Mouse (Mus musculus): Measurements from ENCODE around the gene Gm6525.

Gene Gm6525

GRCm38 (mm10) chr3:84173581-84174154 lies at the start of gene Gm6525:
Gene Gm6525 (plus strand): TSS chr3:84174104.
- no peak for DNase-seq (ENCODE audit: low read depth, low spot score)

GRCm38 (mm10) chr3:84125704-84126289 lies 48.1 kb upstream of the Gm6525 start:
- DNase-seq (ENCODE audit: low read depth, low spot score) = no peak

DNA sequence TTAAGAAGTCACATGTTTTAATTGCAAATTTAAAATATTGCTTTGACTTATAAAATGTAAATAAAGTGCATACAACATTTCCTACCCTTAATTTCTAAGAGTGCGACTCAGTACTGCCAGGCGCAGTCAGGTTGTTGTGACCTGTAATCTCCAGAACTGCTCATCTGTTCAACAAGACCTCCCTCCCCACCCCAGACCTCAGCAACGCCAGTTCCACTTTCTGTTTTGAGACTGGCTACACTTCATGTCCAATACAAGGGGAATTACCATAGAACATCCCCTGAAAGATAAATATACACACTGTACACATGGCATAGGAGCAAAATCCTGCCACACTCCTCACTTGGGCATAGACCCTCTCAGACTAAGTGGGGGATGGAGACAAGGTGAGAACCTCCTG lies 47.2 kb upstream of the Gm6525 start:
- no peak for DNase-seq (ENCODE audit: low read depth, low spot score)

GRCm38 (mm10) chr3:84127431-84127830 lies 46.5 kb upstream of the Gm6525 start:
- no peak for DNase-seq (ENCODE audit: low read depth, low spot score)

DNA sequence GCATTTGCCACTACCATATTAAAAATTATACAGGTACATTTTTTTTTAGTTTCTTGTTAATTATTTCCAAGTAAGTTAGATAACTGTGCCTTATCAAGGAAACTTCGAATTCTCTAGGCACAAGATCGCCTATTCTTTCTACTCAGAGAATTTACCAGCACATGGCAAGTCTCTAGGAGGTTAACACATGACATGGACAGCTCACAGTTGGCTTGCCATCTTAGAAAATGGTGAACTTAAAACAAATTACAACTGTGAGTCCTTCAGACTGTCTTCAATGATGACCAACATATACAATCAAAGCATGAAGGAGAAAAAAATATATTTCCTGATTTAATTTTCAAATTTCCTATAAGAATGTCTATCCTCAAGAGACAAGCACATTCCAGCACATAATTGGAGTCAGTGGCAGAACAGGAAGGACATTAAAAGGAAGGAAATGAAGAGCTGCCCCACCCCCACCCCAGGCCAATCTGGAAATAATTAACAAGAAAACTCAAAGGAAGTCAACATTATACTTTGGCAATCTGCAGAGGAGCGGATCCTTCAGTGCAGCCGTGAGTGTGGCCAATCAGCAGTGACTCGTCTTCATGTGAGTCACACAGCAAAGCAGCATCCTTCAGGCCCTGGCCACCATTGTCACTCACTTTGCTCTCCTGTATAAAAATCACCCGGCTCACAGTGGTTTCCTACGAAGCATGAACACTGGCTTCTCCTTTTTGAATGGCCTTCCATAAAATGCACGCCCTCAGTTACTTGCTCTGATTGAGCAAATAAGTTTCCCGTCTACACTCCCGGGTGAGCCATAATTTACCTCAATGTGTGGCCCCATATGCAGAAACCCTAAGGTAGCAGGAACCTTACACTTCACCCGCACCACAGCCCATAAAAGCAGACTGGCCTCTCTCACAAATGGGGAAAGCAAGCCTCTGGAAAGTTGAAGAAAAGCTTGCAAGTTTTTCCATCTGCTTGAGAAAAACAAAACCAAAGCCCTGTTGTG lies 44.7 kb upstream of the Gm6525 start:
- peak; percentile 76 for DNase-seq (ENCODE audit: low read depth, low spot score)

DNA sequence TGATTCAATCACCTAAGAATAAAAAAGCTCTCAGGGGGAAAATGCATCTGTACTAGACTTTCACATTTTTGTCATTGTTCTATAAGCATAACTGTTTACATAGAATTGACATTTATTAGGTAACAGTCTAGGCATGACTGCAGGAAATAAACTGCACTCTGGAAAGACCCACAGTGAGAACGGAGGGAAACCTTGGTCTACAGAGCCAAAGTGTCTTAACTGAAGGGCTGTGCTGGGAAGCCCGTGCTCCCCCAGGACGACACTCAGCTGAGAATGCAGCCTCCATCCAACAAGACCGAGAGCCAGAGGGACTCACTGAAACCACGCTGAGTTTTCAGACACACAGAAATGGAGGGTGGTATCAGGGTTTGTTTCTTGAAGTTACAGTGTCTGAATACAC lies 43.1 kb upstream of the Gm6525 start:
- DNase-seq (ENCODE audit: low read depth, low spot score) = no peak

DNA sequence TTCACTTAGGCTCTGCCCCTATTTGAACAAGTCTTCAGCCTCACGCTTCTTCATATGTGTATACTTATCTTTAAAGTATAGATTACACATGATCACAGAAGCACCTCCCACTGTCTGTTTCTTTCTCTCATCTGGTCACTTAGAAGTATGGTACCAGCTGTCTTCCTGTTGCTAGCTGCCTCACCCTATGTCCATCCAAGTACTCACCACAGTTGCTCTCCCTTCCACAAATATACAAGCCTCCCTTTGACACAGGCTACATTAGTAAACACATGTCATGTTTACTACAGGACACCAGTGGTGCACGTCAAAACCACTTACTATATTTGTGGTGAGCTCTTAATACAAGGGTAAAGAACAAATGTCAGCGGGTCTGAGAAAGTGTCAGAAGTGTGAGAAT lies 42.5 kb upstream of the Gm6525 start:
- DNase-seq (ENCODE audit: low read depth, low spot score) = no peak

GRCm38 (mm10) chr3:84135387-84135786 lies 38.5 kb upstream of the Gm6525 start:
- no peak for DNase-seq (ENCODE audit: low read depth, low spot score)

DNA sequence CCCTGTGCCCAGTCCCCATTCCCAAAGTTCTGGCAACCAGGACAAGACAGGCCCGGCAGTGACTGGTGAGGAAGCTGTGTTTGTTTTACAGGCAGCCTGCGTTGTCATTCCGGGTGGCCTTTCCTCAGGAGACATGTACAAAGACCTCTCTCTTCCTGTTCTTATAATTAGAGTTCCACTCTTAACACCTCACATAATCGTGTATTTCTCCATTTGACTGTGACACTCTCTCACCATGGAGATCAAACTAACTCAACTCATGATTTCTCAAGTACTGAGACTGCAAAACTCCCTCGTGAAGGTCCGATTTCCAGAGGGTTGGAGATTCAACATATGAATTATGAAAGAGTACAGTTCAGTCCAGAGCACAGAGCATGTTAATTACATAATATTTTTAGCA lies 38.0 kb upstream of the Gm6525 start:
- DNase-seq (ENCODE audit: low read depth, low spot score) = no peak

- no peak for DNase-seq (ENCODE audit: low read depth, low spot score)
Observed at GRCm38 (mm10) chr3:84136509-84136908, 37.4 kb upstream of the Gm6525 start.

DNA sequence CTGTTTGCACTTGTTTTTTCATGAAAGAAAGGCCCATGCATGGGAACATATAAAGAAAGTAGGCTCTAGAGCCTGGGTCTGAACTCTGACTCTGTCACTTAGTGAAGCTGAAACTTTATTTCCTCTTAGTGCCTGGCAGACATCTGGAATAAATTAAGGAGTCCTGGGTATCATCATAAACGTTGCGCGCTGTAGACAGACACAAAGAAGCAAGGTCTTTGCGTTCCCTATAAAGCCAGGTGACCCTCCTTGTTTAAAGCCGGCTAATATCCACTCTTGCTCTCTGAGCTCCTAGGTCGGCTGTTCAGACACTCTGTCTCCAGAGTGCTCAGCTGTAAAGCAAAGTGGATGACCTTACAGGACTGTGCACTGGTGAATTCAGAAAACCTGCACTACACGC lies 33.0 kb upstream of the Gm6525 start:
- DNase-seq (ENCODE audit: low read depth, low spot score) = no peak

GRCm38 (mm10) chr3:84149831-84150230 lies 24.1 kb upstream of the Gm6525 start:
- DNase-seq (ENCODE audit: low read depth, low spot score) = no peak

- peak; percentile 6 for DNase-seq (ENCODE audit: low read depth, low spot score)
Observed at GRCm38 (mm10) chr3:84154721-84155141, 19.2 kb upstream of the Gm6525 start.

GRCm38 (mm10) chr3:84155146-84155545 lies 18.8 kb upstream of the Gm6525 start:
- no peak for DNase-seq (ENCODE audit: low read depth, low spot score)

- peak; percentile 98 for DNase-seq (ENCODE audit: low read depth, low spot score)
Observed at GRCm38 (mm10) chr3:84155558-84156006, 18.3 kb upstream of the Gm6525 start, which contains the start of gene Mnd1. Gene Mnd1 (minus strand): TSS chr3:84155786.

DNA sequence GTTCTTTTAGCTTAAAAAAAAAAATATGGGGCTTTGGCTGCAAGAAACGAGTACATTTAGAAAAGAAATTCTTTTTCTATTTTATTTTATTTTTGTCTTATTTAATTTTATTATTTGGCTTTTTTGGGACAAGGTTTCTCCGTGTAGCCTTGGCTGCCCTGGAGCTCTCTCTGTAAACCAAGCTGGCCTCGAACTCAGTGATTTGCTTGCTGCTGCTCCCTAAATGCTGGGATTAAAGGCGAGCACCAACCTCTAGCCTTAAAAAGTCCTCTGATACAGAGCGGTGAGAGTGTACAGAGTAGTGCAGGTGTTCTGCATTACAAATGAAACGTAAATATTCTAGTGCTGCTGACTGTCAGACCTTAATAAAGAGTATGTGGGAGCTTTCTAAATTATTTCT lies 17.8 kb upstream of the Gm6525 start:
- DNase-seq (ENCODE audit: low read depth, low spot score) = no peak

- peak; percentile 54 for DNase-seq (ENCODE audit: low read depth, low spot score)
Observed at GRCm38 (mm10) chr3:84157011-84157410, 16.9 kb upstream of the Gm6525 start.

- DNase-seq (ENCODE audit: low read depth, low spot score) = peak; percentile 12
Observed at GRCm38 (mm10) chr3:84157559-84158350, 16.1 kb upstream of the Gm6525 start.

DNA sequence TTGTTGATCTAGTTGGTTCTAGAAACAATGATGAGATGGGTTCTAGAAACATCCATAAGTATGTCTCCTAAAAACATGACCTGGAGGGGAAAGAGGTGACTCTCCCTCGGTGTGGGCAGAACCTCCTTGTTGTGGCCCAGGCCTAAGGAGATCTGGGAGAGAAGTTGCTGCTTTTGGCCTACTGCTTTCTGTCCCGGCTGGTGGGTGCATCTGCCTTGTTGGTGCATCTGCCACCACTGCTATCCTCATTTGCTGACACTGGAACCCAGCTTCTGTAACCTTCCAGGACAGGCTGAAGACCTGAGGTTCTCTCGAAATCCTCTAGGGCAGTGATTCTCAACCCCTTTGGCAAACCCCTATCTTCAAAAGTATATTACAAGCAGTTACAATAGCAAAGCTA lies 8.5 kb upstream of the Gm6525 start:
- DNase-seq (ENCODE audit: low read depth, low spot score) = no peak

GRCm38 (mm10) chr3:84166073-84166472 lies 7.8 kb upstream of the Gm6525 start:
- no peak for DNase-seq (ENCODE audit: low read depth, low spot score)

GRCm38 (mm10) chr3:84168943-84169342 lies 5.0 kb upstream of the Gm6525 start:
- no peak for DNase-seq (ENCODE audit: low read depth, low spot score)
